Mouse (Mus musculus) layer of hippocampus, postnatal 10 days (tissue): Measurements from ENCODE around the gene Gtpbp3. TPM values are rescaled to one million over a fixed set of nuclear protein-coding genes. Genes with fewer than 3 reads are reported as not detected.
"Not testable (repeated sequence)": the region's sequence is repeated elsewhere in the genome, so short reads cannot be mapped to it uniquely, and the experiment has no call there.

ENCODE experiments used
- DNase-seq, 2 experiments: peaks; one replicate each; pipeline ENCODE4 v3.0.0; 2021; ENCODE audit warnings: low spot score in 2 of 2
- total RNA-seq, 2 experiments: library from RNA; stranded (reverse); gene quantifications; 2 replicates each; pipeline ENCODE4 v1.2.3; 2021

The Gtpbp3 gene
- total RNA-seq, 2 experiments from 2014 or later, result 26.4 to 29.4 TPM

DNA sequence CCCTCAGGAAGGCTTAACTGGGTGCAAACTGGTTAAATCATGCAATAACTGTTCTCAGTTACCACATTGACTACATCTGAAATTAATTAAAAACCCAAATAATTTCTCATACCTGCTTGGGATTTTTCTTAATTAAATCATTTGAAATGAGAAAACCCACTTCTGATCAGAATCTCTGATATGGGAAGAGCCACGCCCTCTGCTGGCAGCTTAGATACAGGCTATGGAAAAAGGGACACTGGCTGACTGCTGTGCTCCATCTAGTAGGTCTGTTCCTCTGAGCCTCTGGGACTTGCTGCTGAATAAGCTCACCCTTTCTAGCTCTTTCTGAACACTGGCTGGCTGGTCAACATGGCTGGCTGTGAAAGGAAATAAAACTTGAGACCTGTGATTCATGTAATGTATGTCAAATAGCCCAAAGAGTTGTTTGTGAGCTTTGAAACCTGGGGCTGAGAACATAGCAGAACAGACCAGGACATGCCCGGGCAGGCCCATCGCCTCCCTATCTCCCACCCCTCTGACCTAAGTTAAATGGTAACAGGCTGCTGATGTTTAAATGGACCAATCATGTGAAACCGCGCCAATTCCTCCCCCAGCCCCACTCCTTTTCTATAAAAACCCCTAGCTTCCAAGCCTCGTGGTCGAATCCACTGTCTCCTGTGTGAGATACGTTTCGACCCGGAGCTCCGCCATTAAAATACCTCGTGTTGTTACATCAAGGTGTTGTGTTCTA is 43.0 kb downstream of the Gtpbp3 start:
- DNase-seq, result not testable (repeated sequence)

DNA sequence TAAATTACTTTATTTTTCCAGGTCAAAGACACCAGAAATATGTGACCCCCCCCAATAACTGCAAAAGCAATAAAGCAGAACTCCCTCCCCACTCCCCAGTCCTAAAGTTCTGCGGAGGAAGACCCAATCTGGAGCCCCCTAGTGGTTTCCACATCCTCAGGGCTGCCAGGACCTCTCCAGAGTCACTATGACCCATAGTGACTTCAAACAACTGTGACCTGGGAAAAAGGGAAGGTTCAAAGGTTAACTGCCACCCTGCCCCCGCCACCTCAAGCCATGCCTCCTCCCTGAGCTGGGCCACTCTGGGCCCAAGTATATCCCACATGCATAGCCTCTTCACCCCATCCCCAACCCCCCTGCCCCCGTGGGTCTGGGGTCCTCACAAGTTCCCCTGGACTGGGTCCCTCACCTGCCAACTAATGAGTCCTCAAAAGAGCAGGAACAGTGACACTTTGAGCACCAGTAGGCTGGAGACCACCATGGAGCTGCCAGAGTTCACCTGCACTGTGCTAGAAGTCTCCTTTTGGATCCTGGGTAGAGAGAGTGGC is 46.4 kb downstream of the Gtpbp3 start:
- DNase-seq, result no peak

DNA sequence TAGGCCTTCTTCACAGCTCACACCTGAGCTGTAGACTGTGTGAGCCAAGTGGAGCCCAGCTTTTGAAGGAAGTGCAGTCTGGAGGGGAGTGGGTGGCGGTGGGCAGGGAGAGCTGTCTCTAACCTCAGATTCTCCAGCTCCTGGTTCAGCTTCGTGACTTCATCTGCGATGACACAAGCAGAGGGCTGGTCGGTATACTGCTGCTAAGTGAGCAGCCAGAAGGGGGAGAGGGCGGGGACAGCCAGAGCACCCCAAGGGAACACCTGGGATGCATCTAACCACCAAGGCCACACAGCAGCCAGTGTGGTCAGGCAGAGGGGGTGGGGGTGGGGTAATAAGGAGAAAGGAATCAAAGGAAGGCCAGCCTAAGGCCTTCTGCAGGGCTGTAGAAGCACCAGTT is 47.8 kb downstream of the Gtpbp3 start:
- DNase-seq, result no peak

- peak; percentile 41 to 49 for DNase-seq
Measured at GRCm38 (mm10) chr8:71537028-71537867, 49.3 kb downstream of the Gtpbp3 start, which contains the start of gene Bst2. Gene Bst2 (minus strand): TSS chr8:71537456.

GRCm38 (mm10) chr8:71542632-71543343 is 54.9 kb downstream of the Gtpbp3 start, which contains the start of gene Mvb12a:
Gene Mvb12a (plus strand): TSS chr8:71542922.
- DNase-seq, result peak; percentile 93 to 94

- DNase-seq, result no peak
Measured at GRCm38 (mm10) chr8:71543755-71544154, 55.9 kb downstream of the Gtpbp3 start.

- no peak for DNase-seq
Measured at GRCm38 (mm10) chr8:71545053-71545452, 57.1 kb downstream of the Gtpbp3 start.

DNA sequence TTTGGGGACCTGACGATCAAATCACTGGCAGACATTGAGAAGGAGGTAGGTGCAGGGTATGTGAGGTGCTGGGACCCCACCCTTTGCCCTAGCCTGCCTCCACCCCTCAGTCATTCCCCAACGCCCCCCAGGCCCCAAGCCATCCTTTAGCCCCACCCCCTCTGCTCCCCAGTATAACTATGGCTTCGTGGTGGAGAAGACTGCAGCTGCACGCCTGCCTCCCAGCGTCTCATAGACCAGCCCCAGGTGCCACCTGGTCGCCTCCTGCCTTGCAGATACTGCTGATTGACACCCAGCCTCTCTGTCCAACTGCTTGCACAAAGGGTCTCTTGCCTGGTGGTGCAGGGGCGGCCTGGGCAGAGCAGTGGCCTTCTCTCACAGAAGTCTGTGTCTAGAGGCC is 59.7 kb downstream of the Gtpbp3 start:
- no peak for DNase-seq

Other genes starting within 250 kb of the Gtpbp3 start
- gene Myo9b, start 215.4 kb upstream of the Gtpbp3 start, total RNA-seq, result 10 to 100 TPM; 33.2 to 36.6 TPM
- 10 to 100 TPM; 19.0 to 22.3 TPM for gene Haus8, start 215.2 kb upstream of the Gtpbp3 start, total RNA-seq
- 100 to 1,000 TPM in 1 of 2 experiments, 10 to 100 TPM in 1; 97.9 to 108 TPM for gene Use1, start 121.3 kb upstream of the Gtpbp3 start, total RNA-seq
- gene Ocel1, start 116.8 kb upstream of the Gtpbp3 start, total RNA-seq, result 10 to 100 TPM; 17.2 to 17.6 TPM
- gene Nr2f6, start 106.1 kb upstream of the Gtpbp3 start, total RNA-seq, result 10 to 100 TPM; 32.2 to 32.5 TPM
- gene Ushbp1, start 92.3 kb upstream of the Gtpbp3 start, total RNA-seq, result 1 to 10 TPM; 6.7 to 7.3 TPM
- 10 to 100 TPM; 78.7 to 82.2 TPM for gene Babam1, start 91.2 kb upstream of the Gtpbp3 start, total RNA-seq
- 1 to 10 TPM; 2.2 to 2.7 TPM for gene Ankle1, start 82.1 kb upstream of the Gtpbp3 start, total RNA-seq
- gene Abhd8, start 24.4 kb upstream of the Gtpbp3 start, total RNA-seq, result 100 to 1,000 TPM; 145 to 159 TPM
- gene Mrpl34, start 23.1 kb upstream of the Gtpbp3 start, total RNA-seq, result 10 to 100 TPM; 59.5 to 69.2 TPM
- 100 to 1,000 TPM; 128 to 130 TPM for gene Dda1, start 18.9 kb upstream of the Gtpbp3 start, total RNA-seq
- gene Ano8, start 2.1 kb upstream of the Gtpbp3 start, total RNA-seq, result 10 to 100 TPM; 64.3 to 71.5 TPM
- 1 to 10 TPM; 8.1 to 9.2 TPM for gene Plvap, start 23.6 kb downstream of the Gtpbp3 start, total RNA-seq
- gene Ccdc194, start 37.6 kb downstream of the Gtpbp3 start, total RNA-seq, result not detected
- gene Bst2, start 49.4 kb downstream of the Gtpbp3 start, total RNA-seq, result 1 to 10 TPM; 4.1 to 4.8 TPM
- gene Mvb12a, start 54.8 kb downstream of the Gtpbp3 start, total RNA-seq, result 10 to 100 TPM; 36.9 to 40.7 TPM
- gene Tmem221, start 70.8 kb downstream of the Gtpbp3 start, total RNA-seq, result not detected
- gene Nxnl1, start 78.5 kb downstream of the Gtpbp3 start, total RNA-seq, result not detected
- gene Slc27a1, start 80.8 kb downstream of the Gtpbp3 start, total RNA-seq, result 10 to 100 TPM; 76.8 to 92.7 TPM
- gene Pgls, start 104.1 kb downstream of the Gtpbp3 start, total RNA-seq, result 10 to 100 TPM; 75.1 to 81.0 TPM
- gene Fam129c, start 109.5 kb downstream of the Gtpbp3 start, total RNA-seq, result 1 to 10 TPM; 4.6 to 5.8 TPM
- gene Colgalt1, start 122.9 kb downstream of the Gtpbp3 start, total RNA-seq, result 10 to 100 TPM; 65.8 to 77.0 TPM
- gene Unc13a, start 183.7 kb downstream of the Gtpbp3 start, total RNA-seq, result 100 to 1,000 TPM; 242 to 246 TPM
- gene Jak3, start 188.2 kb downstream of the Gtpbp3 start, total RNA-seq, result 1 to 10 TPM; 7.7 to 7.8 TPM
- 1 to 10 TPM; 2.3 to 2.4 TPM for gene Insl3, start 201.1 kb downstream of the Gtpbp3 start, total RNA-seq
- under 1 TPM; 0.42 to 0.64 TPM for gene B3gnt3, start 213.7 kb downstream of the Gtpbp3 start, total RNA-seq
- 100 to 1,000 TPM; 111 to 119 TPM for gene Fcho1, start 237.6 kb downstream of the Gtpbp3 start, total RNA-seq